Mouse (Mus musculus) cortical plate, adult 2 months (tissue): ENCODE results near the gene Kcns1. TPM values are rescaled to one million over a fixed set of nuclear protein-coding genes. Genes with fewer than 3 reads are reported as not detected.
A peak's percentile ranks its signal among the peaks of the same experiment; 100 is the strongest.

Experiments used
- H3K27ac ChIP-seq: fragments of 200-500 bp; 2 replicates; pipeline ENCODE4 v1.5.1; 2012; ENCODE audit warnings: low read length, control low read depth, inconsistent platforms; ENCODE audit not compliant: insufficient read depth
- H3K4me1 ChIP-seq: fragments of 200-500 bp; 2 replicates; pipeline ENCODE4 v1.6.1; 2011; ENCODE audit warnings: low read length; ENCODE audit not compliant: control insufficient read depth, insufficient read depth
- H3K4me3 ChIP-seq: fragments of 200-500 bp; 2 replicates; pipeline ENCODE4 v1.5.1; 2011; ENCODE audit warnings: mild to moderate bottlenecking, low read length, control low read depth; ENCODE audit not compliant: insufficient read depth
- CTCF ChIP-seq: fragments of 200-500 bp; IDR thresholded peaks from 2 replicates; pipeline ENCODE4 v1.5.1; 2011; ENCODE audit warnings: mild to moderate bottlenecking, control low read depth, low read length; ENCODE audit not compliant: insufficient read depth; ENCODE audit errors: extremely low read depth
- POLR2A ChIP-seq: fragments of 200-500 bp; IDR thresholded peaks from 2 replicates; pipeline ENCODE4 v1.6.1; 2011; ENCODE audit warnings: mild to moderate bottlenecking, low read length, control low read depth; ENCODE audit not compliant: insufficient read depth; ENCODE audit errors: extremely low read depth
- polyA plus RNA-seq: library from polyadenylated mRNA; depleted of rRNA; stranded (reverse); fragments of >200 nt; gene quantifications from 2 replicates; pipeline ENCODE4 v1.2.3, GENCODE M21; 2012; rRNA removed

Kcns1 gene
- polyA plus RNA-seq, 1 experiment = 17.3 TPM

GRCm38 (mm10) chr2:164128576-164129411 lies 42.1 kb downstream of the Kcns1 start:
- Histone ChIP-seq H3K27ac (no peak overlapping the region), H3K4me3 (no peak overlapping the region), H3K4me1 (peaks cover 2% of the 10 kb centered on the region)
- TF ChIP-seq CTCF = no peak
- no peak for TF ChIP-seq POLR2A

- Histone ChIP-seq H3K4me3 (no peak overlapping the region), H3K27ac (no peak overlapping the region), H3K4me1 (peaks cover 2% of the 10 kb centered on the region)
- TF ChIP-seq CTCF (no peak), POLR2A (no peak)
These were observed 43.6 kb downstream of the Kcns1 start for GRCm38 (mm10) chr2:164127297-164127696.

GRCm38 (mm10) chr2:164126533-164126955 lies 44.4 kb downstream of the Kcns1 start:
- Histone ChIP-seq H3K4me1 (peaks cover 2% of the 10 kb centered on the region), H3K27ac (no peak overlapping the region), H3K4me3 (no peak overlapping the region)
- TF ChIP-seq CTCF (peak; percentile 79), POLR2A (no peak)

- H3K4me1 ChIP-seq = peaks cover 2% of the 10 kb centered on the region
- no peak overlapping the region for H3K27ac ChIP-seq
- no peak overlapping the region for H3K4me3 ChIP-seq
- TF ChIP-seq POLR2A = no peak
- no peak for TF ChIP-seq CTCF
These were observed 47.6 kb downstream of the Kcns1 start for GRCm38 (mm10) chr2:164123169-164123766.

GRCm38 (mm10) chr2:164119503-164119902 lies 51.4 kb downstream of the Kcns1 start:
- peaks cover 2% of the 10 kb centered on the region for H3K4me1 ChIP-seq
- H3K27ac ChIP-seq = no peak overlapping the region
- H3K4me3 ChIP-seq = no peak overlapping the region
- TF ChIP-seq POLR2A (no peak), CTCF (no peak)

GRCm38 (mm10) chr2:164115531-164115930 lies 55.4 kb downstream of the Kcns1 start:
- no peak overlapping the region for H3K4me3 ChIP-seq
- TF ChIP-seq CTCF (no peak), POLR2A (no peak)
- H3K4me1 ChIP-seq = peaks cover 2% of the 10 kb centered on the region
- H3K27ac ChIP-seq = no peak overlapping the region

- TF ChIP-seq POLR2A = no peak
- Histone ChIP-seq H3K27ac (no peak overlapping the region), H3K4me1 (peaks cover 2% of the 10 kb centered on the region), H3K4me3 (no peak overlapping the region)
These were observed 56.9 kb downstream of the Kcns1 start for GRCm38 (mm10) chr2:164114051-164114450.

Other genes with a start within 250 kb of the Kcns1 start
- 307 and 314 TPM in 2 replicates for gene Ywhab, start 176.2 kb downstream of the Kcns1 start, polyA plus RNA-seq
- gene Pabpc1l, start 145.7 kb downstream of the Kcns1 start, polyA plus RNA-seq = 0.78 and 1.0 TPM in 2 replicates
- gene Stk4, start 100.8 kb downstream of the Kcns1 start, polyA plus RNA-seq = 20.3 and 20.9 TPM in 2 replicates
- 93.7 and 96.7 TPM in 2 replicates for gene Tomm34, start 99.9 kb downstream of the Kcns1 start, polyA plus RNA-seq
- not detected in 2 replicates for gene Wfdc5, start 11.6 kb upstream of the Kcns1 start, polyA plus RNA-seq
- 0.19 TPM in 2 replicates for gene Wfdc12, start 19.5 kb upstream of the Kcns1 start, polyA plus RNA-seq
- 0.29 TPM in 1 of 2 replicates, not detected in the other for gene Wfdc15a, start 29.0 kb upstream of the Kcns1 start, polyA plus RNA-seq
- not detected in 2 replicates for gene Wfdc15b, start 50.5 kb upstream of the Kcns1 start, polyA plus RNA-seq
- gene Svs2, start 67.4 kb upstream of the Kcns1 start, polyA plus RNA-seq = not detected in 2 replicates
- gene Svs3b, start 85.5 kb upstream of the Kcns1 start, polyA plus RNA-seq = not detected in 2 replicates
- gene Svs4, start 107.3 kb upstream of the Kcns1 start, polyA plus RNA-seq = not detected in 2 replicates
- not detected in 2 replicates for gene Svs3a, start 118.2 kb upstream of the Kcns1 start, polyA plus RNA-seq
- not detected in 2 replicates for gene Svs6, start 145.6 kb upstream of the Kcns1 start, polyA plus RNA-seq
- gene Svs5, start 161.6 kb upstream of the Kcns1 start, polyA plus RNA-seq = not detected in 2 replicates
- gene Slpi, start 218.0 kb upstream of the Kcns1 start, polyA plus RNA-seq = 0.33 and 1.5 TPM in 2 replicates
- gene Rbpjl, start 232.0 kb upstream of the Kcns1 start, polyA plus RNA-seq = 1.1 and 1.3 TPM in 2 replicates
- gene Matn4, start 234.0 kb upstream of the Kcns1 start, polyA plus RNA-seq = 16.2 and 17.4 TPM in 2 replicates